In the genomic region with DNA sequence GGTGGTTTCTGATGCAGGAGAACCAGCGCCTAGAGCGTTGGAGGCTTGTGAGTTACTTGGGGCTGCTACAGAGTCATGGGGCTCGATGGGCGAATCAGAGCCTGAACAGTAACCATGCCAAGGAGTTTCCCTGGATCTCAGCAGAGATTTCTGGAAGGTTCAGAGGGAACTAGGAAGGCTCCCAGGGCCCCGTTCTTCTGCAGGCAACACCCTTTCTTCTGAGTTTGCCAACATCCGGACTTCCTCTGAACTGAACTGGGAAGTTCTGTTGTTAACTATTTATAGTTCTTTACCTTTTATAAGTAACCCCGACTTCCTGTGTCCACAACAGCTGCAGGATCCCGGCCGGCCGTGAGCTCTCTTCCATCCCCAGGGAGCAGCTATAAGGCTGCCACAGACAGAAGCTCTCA, we compare ENCODE assay signal across 9 mouse cellular contexts.
DNase-seq lines count a peak whose midpoint lies in the region; ATAC-seq and TF ChIP-seq lines count a peak whose summit lies in the region.
"Had no signal": no experiment of that assay in that cellular context is flagged by ENCODE, and none has a peak within 500 bp of the region (broad histone marks: within the 10 kb centered on the region; RNA-seq: fewer than 3 reads in every experiment).

No protein-coding gene starts in this region.

- peak; percentile 38; the same call in 1 of the 2 replicates for ATAC-seq in stomach, postnatal 0 days (ENCODE audit: low FRiP score, low TSS enrichment)

- H3K36me3 ChIP-seq in liver, adult 2 months (ENCODE audit: control insufficient read depth, insufficient read depth, low read length): no peaks in the 10 kb centered on the region
- no peaks in the 10 kb centered on the region for H3K36me3 ChIP-seq in stomach, postnatal 0 days (ENCODE audit: control insufficient read depth, insufficient read depth, low read length)
- H3K36me3 ChIP-seq in thymus, adult 2 months (ENCODE audit: control insufficient read depth, insufficient read depth, low read length): no peaks in the 10 kb centered on the region
- H3K36me3 ChIP-seq: hindbrain, embryonic 10.5 days had no signal

- no peak for TF ChIP-seq CTCF in liver, adult 2 months (IDR thresholded peaks at IDR 0.05; ENCODE audit: low read depth, low read length)
- no peak for TF ChIP-seq CTCF in stomach, postnatal 0 days (IDR thresholded peaks at IDR 0.05; ENCODE audit: low read depth)
- TF ChIP-seq CTCF in thymus, adult 2 months (IDR thresholded peaks at IDR 0.05; ENCODE audit: borderline replicate concordance, control insufficient read depth, extremely low read depth, insufficient read depth, low read length, poor library complexity): no peak

- H3K4me1 ChIP-seq in liver, adult 2 months (ENCODE audit: control insufficient read depth, insufficient read depth, low read length): no peaks in the 10 kb centered on the region
- H3K4me1 ChIP-seq in stomach, postnatal 0 days (replicated peaks; ENCODE audit: control insufficient read depth, insufficient read depth): 0 out of 2 replicates have a peak, but pooled peaks cover 2% of the 10 kb centered on the region
- 0 out of 2 replicates have a peak, but pooled peaks cover 3% of the 10 kb centered on the region for H3K4me1 ChIP-seq in thymus, adult 2 months (replicated peaks; ENCODE audit: control insufficient read depth, insufficient read depth, low read length)
- H3K4me1 ChIP-seq: hindbrain, embryonic 10.5 days had no signal

- no peaks in the 10 kb centered on the region for H3K9me3 ChIP-seq in stomach, postnatal 0 days (ENCODE audit: control insufficient read depth, low read length)
- H3K9me3 ChIP-seq: hindbrain, embryonic 10.5 days had no signal

- intact Hi-C loops in heart, postnatal 25 days (cut with DNase I): loop anchor here (2.0 to 5.0 kb wide), 3 partner anchors 47 to 183 kb away; no protein-coding TSS in a partner anchor

- H3K27ac ChIP-seq in liver, adult 2 months (replicated peaks; ENCODE audit: insufficient read depth, low read depth, low read length): peak overlapping the region; percentile 39
- H3K27ac ChIP-seq in stomach, postnatal 0 days (replicated peaks): peak overlapping the region; percentile 14; the same call in 1 of the 2 replicates
- no peak overlapping the region for H3K27ac ChIP-seq in thymus, adult 2 months (ENCODE audit: control insufficient read depth, insufficient read depth, low read length)
- H3K27ac ChIP-seq: hindbrain, embryonic 10.5 days had no signal

- no peak for TF ChIP-seq EP300 in stomach, postnatal 0 days (optimal IDR thresholded peaks at IDR 0.05)

- no peak overlapping the region for H3K4me2 ChIP-seq in stomach, postnatal 0 days (replicated peaks; ENCODE audit: low read depth)

- WGBS in liver, adult 2 months: 81% methylated on average over 10 of the region's 10 CpGs
- WGBS in stomach, postnatal 0 days: 37% methylated on average over 10 of the region's 10 CpGs
- WGBS in thymus, adult 2 months: 68% methylated on average over 10 of the region's 10 CpGs

- no peak overlapping the region for H3K9ac ChIP-seq in liver, adult 2 months (ENCODE audit: low read depth, low read length)
- no peak overlapping the region for H3K9ac ChIP-seq in stomach, postnatal 0 days (ENCODE audit: low read length)

- no peaks in the 10 kb centered on the region for H3K79me2 ChIP-seq in liver, adult 2 months (ENCODE audit: control insufficient read depth, insufficient read depth, low read length)

- no peak for TF ChIP-seq POLR2A in liver, adult 2 months (IDR thresholded peaks at IDR 0.05; ENCODE audit: extremely low read depth, insufficient read depth, low read length)
- no peak for TF ChIP-seq POLR2A in thymus, adult 2 months (IDR thresholded peaks at IDR 0.05; ENCODE audit: control insufficient read depth, extremely low read depth, insufficient read depth, low read length, poor library complexity)

- DNase-seq in liver, adult 2 months (ENCODE audit: extremely low read depth, low read depth, low spot score): peak; percentile 14
- no peak for DNase-seq in liver
- peak; percentile 45 for DNase-seq in heart, postnatal 25 days (ENCODE audit: low spot score)
- peak; percentile 49 to 60 for DNase-seq in kidney, postnatal 36 days
- no peak for DNase-seq in stomach, postnatal 0 days (ENCODE audit: low spot score)
- no peak for DNase-seq in thymus, adult 2 months
- DNase-seq in thymus, adult 18-20 months: no peak
- DNase-seq: midbrain, embryonic 14.5 days had no signal

- H3K4me3 ChIP-seq in liver, adult 2 months (ENCODE audit: insufficient read depth, low read depth, low read length): no peak overlapping the region
- no peak overlapping the region for H3K4me3 ChIP-seq in stomach, postnatal 0 days (ENCODE audit: low read depth, low read length)
- no peak overlapping the region for H3K4me3 ChIP-seq in thymus, adult 2 months (ENCODE audit: control insufficient read depth, insufficient read depth, low read length)
- H3K4me3 ChIP-seq: hindbrain, embryonic 10.5 days had no signal

- no peaks in the 10 kb centered on the region for H3K27me3 ChIP-seq in liver, adult 2 months (ENCODE audit: control insufficient read depth, insufficient read depth, low read length)
- H3K27me3 ChIP-seq in stomach, postnatal 0 days (ENCODE audit: control insufficient read depth, insufficient read depth, low read length): no peaks in the 10 kb centered on the region
- no peaks in the 10 kb centered on the region for H3K27me3 ChIP-seq in thymus, adult 2 months (ENCODE audit: control insufficient read depth, insufficient read depth, low read length)

Comparison
In these comparisons a context has a peak if more than half of its experiments do, and no peak if none do; other contexts are left out.
1. DNase-seq: peak in liver, adult 2 months (single experiment), heart, postnatal 25 days (single experiment) and kidney, postnatal 36 days (2 of 2); none in liver (single experiment), stomach, postnatal 0 days (single experiment), thymus, adult 2 months (single experiment) and thymus, adult 18-20 months (0 of 2).